Mouse (Mus musculus): ENCODE measurements at regions not wholly inside any gene's neighbourhood (a gene's known extent, or its start where the extent isn't known, plus 50 kb on each side); places are given as distances from the start of the nearest gene placed in this dataset.

- no peak for DNase-seq (ENCODE audit: low read depth, low spot score)
These were observed 368.9 kb downstream of the Lrriq3 start for GRCm38 (mm10) chr3:155462095-155462494.

- DNase-seq (ENCODE audit: low read depth, low spot score), result no peak
These were observed 377.5 kb downstream of the Lrriq3 start for GRCm38 (mm10) chr3:155470742-155471141.

GRCm38 (mm10) chr3:155485487-155485886 lies 392.3 kb downstream of the Lrriq3 start:
- DNase-seq (ENCODE audit: low read depth, low spot score), result no peak

DNA sequence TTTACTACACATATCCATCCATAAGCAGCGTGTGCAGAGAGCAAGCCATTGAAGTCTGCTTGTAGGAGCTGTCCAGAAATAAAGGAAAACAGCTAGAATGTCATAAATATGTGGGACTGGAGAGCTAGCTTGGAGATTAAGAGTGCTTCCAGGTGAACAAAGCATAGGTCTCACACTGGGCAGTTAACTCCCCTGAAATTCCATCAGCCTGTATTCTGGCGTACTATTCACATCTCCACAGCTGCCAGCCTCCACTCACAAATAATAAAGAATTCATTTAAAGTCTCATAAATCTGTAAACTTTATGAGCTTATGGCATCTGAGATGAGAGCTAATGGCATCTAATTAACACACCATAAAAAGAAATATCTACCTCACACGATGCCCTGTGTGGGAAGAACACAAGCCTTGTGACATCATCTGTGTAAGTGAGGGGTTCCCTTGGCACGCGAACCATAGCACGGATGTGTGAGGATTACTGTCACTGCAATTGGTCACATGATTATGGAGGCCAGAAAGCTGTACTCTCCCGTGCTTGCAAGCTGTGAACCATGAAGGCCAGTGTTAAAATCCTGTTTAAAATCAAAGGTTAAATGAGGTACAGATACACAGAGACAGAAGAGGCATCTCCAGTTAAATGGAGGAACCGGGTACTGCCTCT lies 394.8 kb downstream of the Lrriq3 start:
- DNase-seq (ENCODE audit: low read depth, low spot score), result no peak

DNA sequence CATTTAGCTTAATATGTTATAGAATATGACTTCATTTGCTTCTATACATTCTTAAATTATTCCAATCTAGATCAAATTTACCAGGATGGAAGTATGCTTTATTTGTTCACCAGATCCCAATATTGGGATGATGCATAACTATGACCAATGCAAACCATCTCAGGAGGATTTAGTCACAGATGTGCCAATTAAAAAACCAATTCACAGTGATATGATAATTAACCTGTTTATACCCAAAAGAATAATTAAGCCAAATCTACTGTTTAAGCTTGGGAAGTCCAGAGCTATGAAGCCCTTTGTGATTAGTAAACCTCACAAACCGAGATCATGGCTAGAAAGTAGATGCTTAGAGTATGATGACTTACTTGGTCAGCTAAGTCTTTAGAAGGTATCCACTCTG lies 397.4 kb downstream of the Lrriq3 start:
- DNase-seq (ENCODE audit: low read depth, low spot score), result no peak

DNA sequence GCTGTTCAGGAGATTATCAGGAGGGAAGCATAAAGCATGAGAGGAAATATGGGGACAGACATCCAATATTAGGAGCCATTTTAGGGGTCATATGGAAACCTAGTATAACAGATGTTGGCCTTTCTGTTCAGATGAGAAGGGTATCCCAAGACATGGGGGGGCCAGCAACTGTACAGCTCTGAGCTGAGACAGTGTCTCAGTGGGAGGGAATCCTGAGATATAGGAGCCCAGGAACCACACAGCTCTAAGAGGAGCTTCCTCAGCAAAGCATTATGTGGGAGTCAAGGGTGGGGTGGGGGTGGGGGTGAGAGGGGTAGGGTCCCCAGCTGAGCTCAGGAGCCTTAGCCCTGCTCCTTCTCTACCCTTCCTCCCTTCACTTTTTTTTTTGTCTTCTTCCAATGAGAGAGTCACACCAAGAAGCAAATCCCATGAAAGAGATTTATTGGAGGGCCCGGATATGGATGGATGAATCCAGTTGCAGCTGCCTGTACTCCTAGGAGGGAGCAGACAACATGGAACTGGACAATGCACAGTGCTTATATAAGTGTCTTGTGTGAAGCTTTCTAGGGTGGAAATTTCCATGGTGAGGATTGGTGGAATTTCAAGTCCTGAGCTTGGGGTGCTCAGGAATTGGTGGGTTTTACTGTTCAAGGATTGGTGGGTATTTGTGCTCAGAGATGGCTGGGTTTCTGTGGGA lies 417.1 kb downstream of the Lrriq3 start:
- no peak for DNase-seq (ENCODE audit: low read depth, low spot score)

DNA sequence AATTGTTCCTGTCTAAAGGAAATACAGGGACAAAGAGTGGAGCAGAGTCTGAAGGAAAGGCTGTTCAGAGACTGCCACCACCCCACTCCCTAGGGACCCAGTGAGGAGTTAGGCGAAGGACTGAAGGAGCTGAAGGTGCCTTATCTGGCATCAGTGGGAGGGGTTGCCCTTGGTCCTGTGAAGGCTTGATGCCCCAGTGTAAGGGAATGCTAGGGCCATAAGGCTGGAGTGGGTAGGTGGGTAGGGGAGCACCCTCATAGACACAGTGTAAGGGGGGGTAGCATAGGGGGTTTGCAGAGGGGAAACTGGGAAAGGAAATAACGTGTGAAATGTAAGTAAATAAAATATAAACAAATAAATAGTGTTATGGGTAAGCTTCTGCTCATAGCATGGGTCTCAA lies 420.7 kb downstream of the Lrriq3 start:
- no peak for DNase-seq (ENCODE audit: low read depth, low spot score)

DNA sequence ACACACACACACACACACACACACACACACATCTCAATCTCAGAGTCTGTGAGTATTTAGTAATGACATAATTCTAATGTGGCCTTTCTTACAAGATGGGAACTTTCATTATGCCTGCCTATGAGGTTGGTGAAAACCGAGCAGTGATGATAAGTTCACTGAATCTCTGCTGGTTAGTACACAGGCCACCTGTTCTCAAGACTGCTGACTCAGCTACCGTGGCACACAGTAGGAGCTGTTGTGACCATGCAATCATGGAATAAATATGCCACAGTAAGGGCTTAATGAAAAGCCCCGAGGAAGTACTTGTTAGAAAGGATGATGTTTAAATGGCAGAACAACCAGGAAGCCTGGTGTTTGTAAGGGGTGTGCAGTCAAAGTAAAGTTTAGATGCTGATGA lies 436.1 kb downstream of the Lrriq3 start:
- no peak for DNase-seq (ENCODE audit: low read depth, low spot score)

- peak; percentile 44 for DNase-seq (ENCODE audit: low read depth, low spot score)
These were observed 437.6 kb downstream of the Lrriq3 start for GRCm38 (mm10) chr3:155530811-155531210.

- DNase-seq (ENCODE audit: low read depth, low spot score), result no peak
These were observed 438.8 kb downstream of the Lrriq3 start for GRCm38 (mm10) chr3:155532075-155532474.

DNA sequence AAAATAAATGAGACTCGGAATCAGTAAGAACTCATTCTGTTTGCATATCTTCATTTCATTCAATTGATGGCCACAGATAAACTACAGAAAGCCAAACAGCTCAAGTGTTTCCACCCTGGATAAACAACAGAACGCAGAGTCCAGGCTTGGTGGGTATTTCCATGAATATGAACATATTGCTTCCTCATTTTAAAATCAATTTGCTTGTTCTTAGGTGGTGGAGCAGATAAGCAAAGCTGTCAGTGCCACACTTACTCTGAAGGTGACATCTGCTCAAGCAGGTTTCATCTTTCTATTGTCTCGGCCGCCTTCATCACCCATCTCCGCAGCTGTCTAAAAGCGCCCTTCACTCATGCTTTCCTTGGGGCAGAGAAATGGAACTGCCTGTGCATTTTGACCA lies 455.0 kb downstream of the Lrriq3 start:
- DNase-seq (ENCODE audit: low read depth, low spot score), result no peak

- no peak for DNase-seq (ENCODE audit: low read depth, low spot score)
These were observed 483.9 kb downstream of the Lrriq3 start for GRCm38 (mm10) chr3:155577111-155577510.

- no peak for DNase-seq (ENCODE audit: low read depth, low spot score)
These were observed 510.8 kb downstream of the Lrriq3 start for GRCm38 (mm10) chr3:155604001-155604400.
